Mouse (Mus musculus): Measurements from ENCODE around the gene Tmem121. TPM values are rescaled to one million over a fixed set of nuclear protein-coding genes. Genes with fewer than 3 reads are reported as not detected.

Tmem121 gene
- 11.4 and 12.1 TPM in 2 replicates for polyA plus RNA-seq (2016; fragmentation: Nextera tagmentation; extraction: Ambion mirVana)

DNA sequence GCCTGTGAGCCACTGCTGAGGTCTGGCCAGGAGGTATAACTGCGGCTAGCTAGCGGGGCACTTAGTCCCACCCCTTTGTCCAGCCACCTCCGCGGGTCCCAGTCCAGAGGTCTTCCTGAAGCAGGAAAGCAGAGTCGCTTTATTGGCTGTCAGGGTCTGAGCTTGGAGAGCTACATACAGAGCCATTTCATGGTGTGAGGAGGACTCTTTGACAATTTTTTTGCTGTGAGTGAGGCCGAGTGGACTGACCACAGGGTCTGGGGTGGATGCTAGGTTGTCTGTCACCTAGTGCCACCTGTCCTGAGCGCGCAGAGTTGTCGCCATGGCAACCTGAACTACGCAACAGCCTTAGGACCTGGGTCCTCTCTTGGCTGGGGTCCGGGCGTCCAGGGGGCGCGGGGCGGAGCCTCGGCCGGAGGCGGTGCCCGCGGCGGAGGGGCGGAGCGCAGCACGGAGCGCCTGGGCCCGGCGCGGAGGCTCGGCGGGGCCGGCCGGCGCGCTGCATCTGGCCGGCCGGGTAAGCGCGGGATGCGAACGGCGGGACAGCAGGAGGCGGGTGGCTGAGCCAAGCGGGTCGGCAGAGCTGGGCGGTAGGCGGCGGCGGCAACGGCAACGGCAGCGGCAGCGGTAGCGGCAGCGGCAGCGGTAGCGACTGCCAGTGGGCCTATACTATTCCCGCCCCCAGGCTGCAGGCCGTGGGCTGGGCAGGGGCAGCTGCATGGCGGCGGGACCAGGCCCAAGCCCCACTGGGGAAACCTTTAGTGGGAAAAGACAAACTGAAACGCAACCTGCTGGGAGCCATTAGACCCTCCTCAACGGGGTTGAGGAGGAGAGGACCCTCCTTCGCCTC lies at the start of gene Tmem121:
Tmem121 (plus strand) TSS at position 489 of the 850 bp plus-strand sequence.
- Histone ChIP-seq H3K27ac (replicated peaks) (peak within 1 kb of the TSS; percentile 81), H3K27me3 (replicated peaks; ENCODE audit: low read depth, poor library complexity, severe bottlenecking) (peaks cover 53% of the 10 kb centered on the region), H3K4me1 (peaks cover 36% of the 10 kb centered on the region), H3K4me3 (peak within 1 kb of the TSS; percentile 78), H3K9me3 (no peaks in the 10 kb centered on the region), H3K36me3 (replicated peaks) (peaks cover 27% of the 10 kb centered on the region)
- peak; percentile 72 for DNase-seq (ENCODE audit: low spot score)
- 1% methylated on average over 63 of the region's 63 CpGs for WGBS

DNA sequence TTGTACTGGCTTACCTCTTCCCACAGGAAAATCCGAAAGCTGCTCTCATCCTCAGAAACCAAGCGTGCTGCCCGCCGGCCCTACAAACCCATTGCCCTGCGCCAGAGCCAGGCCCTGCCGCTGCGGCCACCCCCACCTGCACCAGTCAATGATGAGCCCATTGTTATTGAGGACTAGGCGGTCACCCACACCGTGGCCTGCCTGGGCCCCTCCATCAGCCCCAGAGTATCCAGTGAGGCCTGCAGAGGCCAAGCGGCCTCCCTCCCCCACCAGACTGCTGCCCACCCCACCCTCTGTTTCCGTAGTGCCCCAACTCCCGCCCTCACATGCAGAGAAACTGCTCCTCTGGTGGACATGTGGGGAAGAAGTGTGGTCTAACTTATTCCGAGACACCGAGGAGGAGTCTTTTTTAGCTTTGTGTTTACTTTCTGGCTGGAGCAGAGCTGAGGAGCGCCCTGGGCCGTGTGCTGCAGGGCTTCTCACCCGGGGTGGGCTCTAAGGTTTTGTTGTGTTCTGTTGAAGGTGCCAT lies 49.2 kb upstream of the Tmem121 start:
- WGBS: 89% methylated on average over 17 of the region's 17 CpGs
- peaks cover 13% of the 10 kb centered on the region for H3K27me3 ChIP-seq (replicated peaks; ENCODE audit: low read depth, poor library complexity, severe bottlenecking)
- H3K36me3 ChIP-seq (replicated peaks): peaks cover 76% of the 10 kb centered on the region
- DNase-seq (ENCODE audit: low spot score): no peak
- H3K9me3 ChIP-seq: no peaks in the 10 kb centered on the region
- no peak overlapping the region for H3K4me3 ChIP-seq
- H3K27ac ChIP-seq (replicated peaks): no peak overlapping the region
- peaks cover 37% of the 10 kb centered on the region for H3K4me1 ChIP-seq

DNA sequence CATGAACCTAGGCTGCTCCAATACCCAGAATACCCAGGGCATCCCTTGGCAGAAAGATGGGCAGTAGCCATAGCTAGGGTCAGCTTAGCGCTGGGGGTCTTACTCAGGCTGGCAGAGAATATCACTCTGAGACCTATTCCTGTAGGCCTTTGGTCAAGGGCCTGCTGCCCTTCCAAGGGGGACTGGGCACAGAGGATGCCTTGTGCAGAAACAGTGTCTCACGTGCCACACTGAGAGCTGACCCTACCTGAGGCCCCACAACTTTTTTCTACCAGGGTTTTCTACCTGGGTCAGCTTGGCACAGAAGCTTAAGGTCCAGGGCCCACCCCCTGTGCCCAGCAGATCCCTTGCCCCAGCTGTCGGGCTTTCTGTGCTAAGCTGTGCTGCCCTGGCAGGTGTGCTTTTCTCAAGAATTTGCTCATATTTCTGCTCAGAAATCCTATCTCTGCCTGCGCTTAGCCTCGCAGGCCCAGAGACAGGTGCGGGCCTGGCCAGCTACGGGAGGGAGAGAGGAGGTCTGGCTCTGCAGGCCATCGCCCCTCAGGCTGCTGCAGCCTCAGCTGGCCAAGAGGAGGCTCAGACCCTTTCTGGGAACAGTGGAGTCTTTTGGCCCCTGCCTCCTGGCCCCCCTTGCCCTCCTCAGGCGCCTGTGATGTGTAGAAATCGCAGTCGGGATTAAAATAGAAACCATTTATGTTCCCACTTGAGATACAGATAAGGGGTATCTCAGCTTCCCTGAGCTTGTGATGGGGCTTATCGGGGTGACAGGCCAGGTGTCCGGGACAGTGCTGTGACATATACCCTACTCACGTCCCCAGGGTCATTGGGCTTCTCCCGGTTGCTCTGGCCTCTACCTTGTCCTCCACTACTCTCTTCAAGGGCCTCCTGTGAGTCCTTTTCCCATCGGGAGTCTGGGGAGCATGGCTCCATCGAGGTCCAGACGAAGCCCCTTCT lies 48.2 kb upstream of the Tmem121 start:
- H3K27ac ChIP-seq (replicated peaks): no peak overlapping the region
- peaks cover 47% of the 10 kb centered on the region for H3K4me1 ChIP-seq
- peaks cover 23% of the 10 kb centered on the region for H3K27me3 ChIP-seq (replicated peaks; ENCODE audit: low read depth, poor library complexity, severe bottlenecking)
- no peaks in the 10 kb centered on the region for H3K9me3 ChIP-seq
- DNase-seq (ENCODE audit: low spot score): no peak
- H3K36me3 ChIP-seq (replicated peaks): peaks cover 66% of the 10 kb centered on the region
- WGBS: 90% methylated on average over 18 of the region's 18 CpGs
- no peak overlapping the region for H3K4me3 ChIP-seq

DNA sequence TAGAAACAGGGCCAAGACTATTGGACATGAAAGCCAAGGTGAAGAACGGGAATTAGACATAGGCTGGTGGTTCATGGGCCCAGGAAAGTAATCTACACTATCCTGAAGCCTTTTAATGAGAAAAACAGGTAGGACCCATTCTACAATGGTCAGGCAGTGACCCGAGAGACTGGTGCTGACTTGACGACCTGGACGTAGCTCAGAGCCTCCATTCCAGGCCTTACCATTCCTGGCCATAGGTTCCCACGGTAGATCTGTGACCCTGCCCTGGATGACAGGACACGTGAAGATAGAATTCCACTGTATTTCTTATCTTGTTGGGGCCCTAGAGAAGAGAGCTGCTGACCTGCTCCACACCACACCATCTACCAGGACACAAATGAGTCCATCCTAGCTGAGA lies 47.4 kb upstream of the Tmem121 start:
- H3K9me3 ChIP-seq: no peaks in the 10 kb centered on the region
- H3K4me1 ChIP-seq: peaks cover 54% of the 10 kb centered on the region
- H3K27me3 ChIP-seq (replicated peaks; ENCODE audit: low read depth, poor library complexity, severe bottlenecking): peaks cover 31% of the 10 kb centered on the region
- no peak overlapping the region for H3K27ac ChIP-seq (replicated peaks)
- WGBS: 77% methylated on average over 6 of the region's 6 CpGs
- DNase-seq (ENCODE audit: low spot score): no peak
- no peak overlapping the region for H3K4me3 ChIP-seq
- peaks cover 59% of the 10 kb centered on the region for H3K36me3 ChIP-seq (replicated peaks)

DNA sequence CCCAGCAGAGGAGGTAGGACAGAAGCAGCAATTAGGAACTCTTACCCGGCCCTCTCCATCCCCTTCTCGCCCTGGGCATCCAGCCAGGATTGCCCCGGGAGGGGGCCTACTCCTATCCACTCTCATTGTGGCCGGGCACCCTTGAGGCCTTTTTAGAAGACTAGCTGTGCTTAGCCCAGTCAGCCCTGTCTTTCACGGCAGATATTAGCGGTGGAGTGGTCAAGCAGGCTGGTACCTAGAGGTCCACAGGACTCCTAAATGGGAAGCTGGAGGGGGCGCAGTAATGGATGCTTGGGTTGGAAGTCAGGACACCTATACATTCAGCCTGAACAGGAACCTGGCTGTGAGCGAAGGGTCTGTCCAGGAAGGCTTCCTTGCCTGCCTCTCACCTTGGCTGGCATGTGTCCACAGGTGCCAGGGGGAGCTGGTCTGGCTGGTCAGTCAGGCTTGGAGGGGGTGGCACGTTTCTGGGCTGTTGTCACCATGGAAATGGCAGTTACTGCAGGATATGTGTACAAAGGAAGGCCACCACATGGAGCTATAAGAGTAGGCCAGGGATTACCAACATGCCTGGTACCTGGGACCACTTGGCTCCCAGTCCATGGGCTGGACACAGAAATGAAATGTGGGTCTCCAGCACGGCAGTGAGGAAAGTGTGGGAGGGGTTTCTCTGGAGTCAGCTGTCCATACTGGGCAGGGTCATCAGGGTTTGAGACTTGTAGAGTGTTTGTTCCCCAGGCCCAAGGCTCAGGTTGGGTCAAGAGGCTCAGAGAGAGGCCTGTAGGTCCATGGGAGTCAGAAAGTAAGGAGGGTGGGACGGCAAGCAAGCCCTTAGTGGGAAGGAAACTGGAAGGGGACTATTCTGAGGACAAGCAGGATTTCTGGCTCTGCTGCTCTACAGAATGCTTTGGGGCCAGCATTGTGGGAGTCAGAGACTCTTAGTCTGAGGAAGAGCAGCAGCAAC lies 46.5 kb upstream of the Tmem121 start:
- H3K36me3 ChIP-seq (replicated peaks): peaks cover 58% of the 10 kb centered on the region
- H3K27me3 ChIP-seq (replicated peaks; ENCODE audit: low read depth, poor library complexity, severe bottlenecking): peaks cover 38% of the 10 kb centered on the region

DNA sequence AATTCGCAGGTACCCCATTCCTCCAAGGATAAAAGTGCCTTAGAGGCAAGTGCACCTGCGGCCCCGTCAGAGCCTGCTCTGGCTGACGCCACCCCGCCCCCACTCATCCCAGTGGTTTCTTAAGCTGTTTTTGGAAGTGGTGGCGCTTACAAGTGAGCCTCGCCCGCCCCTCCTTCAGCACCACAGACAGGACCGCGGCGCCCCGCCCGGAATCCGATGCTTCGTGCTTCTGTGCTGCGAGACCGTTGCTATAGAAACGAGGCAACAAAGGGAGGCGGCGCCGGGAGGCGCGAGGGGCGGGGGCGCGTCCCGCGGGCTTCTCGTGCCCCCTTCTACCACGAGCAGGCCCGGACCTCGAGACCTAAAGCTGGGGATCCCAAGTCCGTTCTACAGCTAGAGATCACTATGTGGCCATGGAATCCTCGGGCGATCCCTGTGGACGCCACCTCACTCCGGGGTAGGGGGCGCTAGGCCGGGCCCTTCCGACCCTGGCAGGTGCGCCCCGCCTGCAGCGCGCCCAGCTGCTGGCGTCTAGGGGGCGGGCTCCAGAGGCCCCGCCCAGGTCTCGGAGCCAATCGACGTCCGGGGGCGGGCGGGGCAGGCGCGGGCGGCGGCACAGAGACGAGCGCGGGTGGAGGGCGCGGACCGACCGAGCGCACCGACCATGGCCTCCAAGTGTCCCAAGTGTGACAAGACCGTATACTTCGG lies 45.7 kb upstream of the Tmem121 start, which contains the start of gene Crip2:
Crip2 (plus strand) TSS at position 329 of the 708 bp plus-strand sequence.
- peaks cover 40% of the 10 kb centered on the region for H3K27me3 ChIP-seq (replicated peaks; ENCODE audit: low read depth, poor library complexity, severe bottlenecking)
- peaks cover 58% of the 10 kb centered on the region for H3K36me3 ChIP-seq (replicated peaks)
- peak within 1 kb of the TSS; percentile 86 for H3K27ac ChIP-seq (replicated peaks)
- peak within 1 kb of the TSS; percentile 60 for H3K4me3 ChIP-seq
- no peaks in the 10 kb centered on the region for H3K9me3 ChIP-seq
- under 1% methylated on average over 68 of the region's 68 CpGs for WGBS
- DNase-seq (ENCODE audit: low spot score): peak; percentile 94
- peaks cover 59% of the 10 kb centered on the region for H3K4me1 ChIP-seq

More for the DNA sequence above, 46.5 kb upstream of the Tmem121 start:
- Histone ChIP-seq H3K9me3 (no peaks in the 10 kb centered on the region), H3K4me1 (peaks cover 59% of the 10 kb centered on the region), H3K27ac (replicated peaks) (peak overlapping the region; percentile 86), H3K4me3 (peak overlapping the region; percentile 60)
- WGBS: 46% methylated on average over 11 of the region's 11 CpGs
- DNase-seq (ENCODE audit: low spot score): peak; percentile 17

DNA sequence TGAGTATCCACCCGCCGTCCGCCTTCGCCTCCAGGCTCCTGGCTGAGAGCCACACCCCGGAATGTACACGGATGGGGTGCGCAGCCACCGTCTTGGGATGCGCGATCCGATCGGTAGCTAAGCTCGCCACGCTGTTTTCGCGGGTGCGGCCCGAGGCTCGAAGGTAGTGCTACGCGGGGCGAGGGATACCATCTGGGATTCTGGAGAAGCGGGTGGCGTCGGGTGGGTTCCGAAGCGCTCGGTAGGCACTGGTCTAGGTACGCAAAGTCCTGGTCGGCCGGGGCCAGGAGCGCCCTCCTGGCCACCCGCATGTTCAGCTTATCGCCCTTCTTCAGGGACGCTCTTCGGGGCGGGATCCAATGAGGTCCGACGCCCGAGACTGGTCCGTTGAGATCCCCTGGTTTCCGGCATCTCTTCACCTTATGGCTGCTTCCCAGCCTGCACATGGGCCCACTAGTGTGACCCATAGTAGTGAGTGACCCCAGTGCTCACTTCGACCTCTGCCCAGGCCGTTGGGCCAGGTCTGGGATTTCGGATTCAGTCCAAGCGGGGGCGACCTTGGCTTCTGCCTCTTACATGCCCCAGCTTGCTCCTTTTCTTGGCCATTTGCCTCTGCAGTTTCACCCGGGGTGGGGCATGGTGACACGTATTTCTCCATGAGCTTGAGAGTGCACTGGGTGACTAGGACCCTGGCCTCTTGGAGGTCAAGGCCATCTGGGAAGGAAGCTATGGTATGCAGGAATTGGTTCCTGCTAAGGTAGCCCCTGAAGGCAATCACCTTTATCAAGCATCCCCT lies 44.9 kb upstream of the Tmem121 start:
- no peaks in the 10 kb centered on the region for H3K9me3 ChIP-seq
- H3K4me1 ChIP-seq: peaks cover 59% of the 10 kb centered on the region
- no peak for DNase-seq (ENCODE audit: low spot score)
- H3K27me3 ChIP-seq (replicated peaks; ENCODE audit: low read depth, poor library complexity, severe bottlenecking): peaks cover 46% of the 10 kb centered on the region
- H3K36me3 ChIP-seq (replicated peaks): peaks cover 52% of the 10 kb centered on the region
- H3K27ac ChIP-seq (replicated peaks): peak overlapping the region; percentile 86
- WGBS: 4% methylated on average over 49 of the region's 49 CpGs
- peak overlapping the region; percentile 60 for H3K4me3 ChIP-seq

DNA sequence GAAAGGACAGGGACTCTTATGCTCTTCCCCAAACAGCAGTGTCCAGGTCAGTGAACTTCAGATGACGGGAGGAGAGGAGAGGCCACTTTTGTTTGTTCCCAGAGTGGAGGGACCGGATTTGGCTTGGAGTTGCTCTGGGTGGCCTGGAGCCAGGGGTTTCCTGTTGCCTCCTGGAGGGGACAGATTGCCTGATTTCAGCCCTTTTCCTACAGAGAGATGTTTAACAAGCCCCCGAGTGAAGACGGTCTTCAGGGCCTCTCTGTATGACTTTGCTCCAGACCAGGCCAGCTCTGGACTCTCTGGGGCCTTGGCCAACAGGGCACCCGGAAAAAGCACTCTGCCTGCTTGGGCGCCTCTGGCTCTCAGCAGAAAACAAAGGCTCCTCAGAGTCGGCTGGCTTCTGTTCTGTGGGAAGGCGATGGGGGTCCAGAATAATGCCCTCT lies 44.2 kb upstream of the Tmem121 start:
- Histone ChIP-seq H3K27me3 (replicated peaks; ENCODE audit: low read depth, poor library complexity, severe bottlenecking) (peaks cover 54% of the 10 kb centered on the region), H3K36me3 (replicated peaks) (peaks cover 45% of the 10 kb centered on the region), H3K27ac (replicated peaks) (peak overlapping the region; percentile 86)

DNA sequence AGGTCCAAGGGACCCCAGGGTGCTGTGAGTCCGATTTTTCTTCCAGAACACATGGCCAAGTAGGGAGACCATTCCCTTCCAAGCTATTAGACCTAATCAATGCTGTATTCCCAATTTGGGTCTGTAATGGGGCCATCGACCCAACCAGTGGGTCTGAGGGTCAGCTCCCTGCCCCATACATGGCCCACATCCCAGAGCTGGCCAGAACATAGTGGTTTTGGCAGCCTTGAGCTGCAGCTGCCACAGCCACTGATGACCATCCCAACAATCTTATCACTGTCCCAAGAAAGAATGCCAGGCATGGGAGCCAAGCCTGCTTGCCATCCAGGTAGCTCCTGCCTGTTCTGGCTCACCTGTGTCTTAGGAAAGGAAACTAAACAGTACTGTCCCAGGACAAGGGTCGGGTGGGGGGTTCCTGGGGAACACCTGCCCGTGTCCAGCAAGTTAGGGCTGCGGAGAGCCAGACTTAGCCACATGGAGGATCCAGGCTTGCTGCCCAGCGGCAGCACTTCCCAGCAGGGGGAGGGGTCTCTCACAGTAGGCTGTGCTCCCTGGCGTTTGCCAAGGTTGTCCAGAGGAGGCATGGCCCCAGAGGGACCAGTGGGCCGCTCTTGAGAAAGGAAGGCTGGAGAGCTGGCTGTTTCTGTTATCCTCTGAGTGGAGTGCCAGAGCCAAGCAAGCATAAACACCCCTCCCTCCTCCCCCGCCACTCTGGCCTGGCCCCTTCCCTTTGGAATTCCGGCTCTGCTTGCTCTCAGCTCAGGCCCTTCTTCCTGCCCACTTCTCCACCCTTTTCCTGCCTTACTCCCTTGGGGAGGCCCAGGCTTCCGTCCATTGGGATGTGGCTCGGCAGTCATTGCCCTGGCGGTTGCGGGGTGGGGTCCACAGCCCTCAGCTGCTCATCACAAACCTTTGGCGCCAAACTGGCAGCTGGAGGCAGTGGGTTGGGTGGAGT lies 43.4 kb upstream of the Tmem121 start:
- Histone ChIP-seq H3K36me3 (replicated peaks) (peaks cover 38% of the 10 kb centered on the region), H3K27ac (replicated peaks) (peak overlapping the region; percentile 86), H3K9me3 (no peaks in the 10 kb centered on the region), H3K4me1 (peaks cover 74% of the 10 kb centered on the region), H3K4me3 (peak overlapping the region; percentile 60), H3K27me3 (replicated peaks; ENCODE audit: low read depth, poor library complexity, severe bottlenecking) (peaks cover 61% of the 10 kb centered on the region)
- WGBS: 22% methylated on average over 15 of the region's 15 CpGs
- peak; percentile 67 for DNase-seq (ENCODE audit: low spot score)

More for the DNA sequence above, 44.2 kb upstream of the Tmem121 start:
- Histone ChIP-seq H3K4me1 (peaks cover 66% of the 10 kb centered on the region), H3K4me3 (peak overlapping the region; percentile 60), H3K9me3 (no peaks in the 10 kb centered on the region)
- no peak for DNase-seq (ENCODE audit: low spot score)
- 43% methylated on average over 8 of the region's 8 CpGs for WGBS

Data from embryonic facial prominence, embryonic 10.5 days (tissue).